Mouse (Mus musculus) layer of hippocampus, adult 9-10 months (tissue): ENCODE measurements around the gene Cfap61.

Experiments used
- DNase-seq: peaks from one replicate; pipeline ENCODE4 v3.0.0; 2022; ENCODE audit warnings: low spot score

Gene Cfap61

DNA sequence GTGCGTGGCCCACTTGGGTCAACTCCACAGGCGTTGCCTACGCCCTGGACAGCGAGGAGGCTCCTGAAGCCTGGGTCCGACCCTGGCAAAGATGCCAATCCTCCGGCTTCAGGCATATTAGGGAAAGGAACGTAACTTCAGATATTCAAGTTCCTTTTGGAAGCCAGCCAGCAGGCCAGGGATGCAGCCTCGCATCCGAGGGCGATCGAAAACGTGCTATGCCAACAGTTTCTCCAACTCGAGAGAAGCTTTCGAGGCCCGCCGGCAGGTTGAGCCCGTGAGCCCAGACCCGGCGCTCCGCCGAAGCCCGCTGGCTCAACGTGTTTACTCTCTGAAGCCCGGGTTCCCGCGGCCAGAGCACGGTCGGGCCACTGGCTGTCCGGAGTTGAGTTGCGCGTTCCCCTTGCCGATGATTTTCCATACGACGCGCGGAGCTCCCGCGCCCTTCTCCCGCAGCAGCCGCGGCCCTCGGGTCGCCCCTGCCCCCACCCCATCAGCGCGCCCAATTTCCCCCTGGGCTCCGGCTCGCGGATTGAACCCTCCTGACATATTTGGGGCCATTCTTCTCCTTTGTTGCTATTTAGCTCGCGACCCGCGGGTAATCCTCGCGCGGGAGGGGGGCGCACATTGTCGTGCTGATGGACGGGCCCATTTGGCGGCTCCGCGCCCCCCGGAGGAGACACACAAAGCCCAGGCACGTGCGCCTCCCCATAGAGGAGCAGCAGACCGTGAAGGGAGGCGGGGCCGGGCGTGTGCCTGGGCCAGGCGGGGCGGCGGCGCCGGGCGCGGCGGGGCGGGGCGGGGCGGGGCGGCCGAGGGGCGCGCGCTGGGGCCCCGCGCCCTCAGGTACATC lies 286.7 kb downstream of the Cfap61 start, which contains the start of gene Insm1:
Gene Insm1, plus strand, starts transcription at position 846 of the 853 bp plus-strand sequence.
- DNase-seq, result no peak

DNA sequence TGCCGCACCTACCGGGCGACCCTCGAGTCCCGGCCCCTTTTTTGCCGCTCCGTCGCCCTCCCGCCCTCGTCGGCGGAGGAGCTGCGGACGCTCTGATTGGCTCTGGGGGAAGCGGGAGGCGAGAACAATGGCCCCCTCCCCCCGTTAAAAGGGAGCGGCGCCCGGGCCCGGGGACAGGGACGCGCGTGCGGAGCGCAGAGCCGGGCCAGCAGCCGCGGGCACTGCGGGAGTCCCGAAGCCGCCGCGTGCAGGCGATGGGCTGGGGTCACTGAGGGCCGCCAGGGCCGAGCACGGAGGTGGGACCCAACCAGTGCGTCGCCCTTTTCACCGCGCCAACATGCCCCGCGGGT lies 287.3 kb downstream of the Cfap61 start:
- no peak for DNase-seq

DNA sequence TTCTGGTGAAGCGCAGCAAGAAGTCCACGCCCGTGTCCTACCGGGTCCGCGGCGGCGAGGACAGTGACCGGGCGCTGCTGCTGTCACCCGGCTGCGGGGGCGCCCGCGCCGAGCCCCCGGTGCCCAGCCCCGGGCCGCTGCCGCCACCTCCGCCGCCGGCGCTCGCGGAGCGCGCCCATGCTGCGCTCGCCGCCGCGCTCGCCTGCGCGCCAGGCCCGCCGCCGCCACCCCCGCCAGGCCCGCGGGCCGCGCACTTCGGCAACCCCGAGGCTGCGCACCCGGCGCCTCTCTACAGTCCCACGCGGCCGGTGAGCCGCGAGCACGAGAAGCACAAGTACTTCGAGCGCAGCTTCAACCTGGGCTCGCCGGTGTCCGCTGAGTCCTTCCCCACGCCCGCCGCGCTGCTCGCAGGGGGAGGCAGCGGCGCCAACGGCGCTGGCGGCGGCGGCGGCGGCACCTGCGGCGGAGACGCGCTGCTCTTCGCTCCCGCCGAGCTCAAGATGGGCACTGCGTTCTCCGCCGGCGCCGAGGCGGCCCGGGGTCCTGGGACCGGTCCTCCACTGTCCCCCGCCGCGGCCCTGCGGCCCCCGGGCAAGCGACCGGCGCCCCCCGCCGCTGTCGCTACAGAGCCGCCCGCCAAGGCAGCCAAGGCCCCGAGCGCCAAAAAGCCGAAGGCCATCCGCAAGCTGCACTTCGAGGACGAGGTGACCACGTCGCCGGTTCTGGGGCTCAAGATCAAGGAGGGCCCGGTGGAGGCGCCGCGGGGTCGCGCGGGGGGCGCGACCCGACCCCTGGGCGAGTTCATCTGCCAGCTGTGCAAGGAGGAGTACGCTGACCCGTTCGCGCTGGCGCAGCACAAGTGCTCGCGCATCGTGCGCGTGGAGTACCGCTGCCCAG lies 287.9 kb downstream of the Cfap61 start:
- DNase-seq, result no peak

DNA sequence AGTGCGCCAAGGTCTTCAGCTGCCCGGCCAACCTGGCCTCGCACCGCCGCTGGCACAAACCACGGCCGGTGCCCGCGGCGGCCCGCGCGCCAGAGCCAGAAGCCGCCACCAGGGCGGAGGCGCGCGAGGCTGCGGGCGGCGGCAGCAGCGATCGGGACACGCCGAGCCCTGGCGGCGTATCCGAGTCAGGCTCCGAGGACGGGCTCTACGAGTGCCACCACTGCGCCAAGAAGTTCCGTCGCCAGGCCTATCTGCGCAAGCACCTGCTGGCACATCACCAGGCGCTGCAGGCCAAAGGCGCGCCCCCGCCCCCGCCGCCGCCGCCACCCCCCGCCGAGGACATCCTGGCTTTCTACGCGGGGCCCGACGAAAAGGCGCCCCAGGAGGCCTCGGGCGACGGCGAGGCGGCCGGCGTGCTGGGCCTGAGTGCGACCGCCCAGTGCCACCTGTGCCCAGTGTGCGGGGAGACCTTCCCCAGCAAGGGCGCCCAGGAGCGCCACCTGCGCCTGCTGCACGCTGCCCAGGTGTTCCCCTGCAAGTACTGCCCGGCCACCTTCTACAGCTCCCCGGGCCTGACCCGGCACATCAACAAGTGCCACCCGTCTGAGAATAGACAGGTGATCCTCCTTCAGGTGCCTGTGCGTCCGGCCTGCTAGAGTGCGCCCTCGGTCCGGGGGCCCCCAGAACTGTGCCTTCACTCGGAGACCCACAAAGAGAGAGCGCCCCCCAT lies 288.8 kb downstream of the Cfap61 start:
- no peak for DNase-seq

DNA sequence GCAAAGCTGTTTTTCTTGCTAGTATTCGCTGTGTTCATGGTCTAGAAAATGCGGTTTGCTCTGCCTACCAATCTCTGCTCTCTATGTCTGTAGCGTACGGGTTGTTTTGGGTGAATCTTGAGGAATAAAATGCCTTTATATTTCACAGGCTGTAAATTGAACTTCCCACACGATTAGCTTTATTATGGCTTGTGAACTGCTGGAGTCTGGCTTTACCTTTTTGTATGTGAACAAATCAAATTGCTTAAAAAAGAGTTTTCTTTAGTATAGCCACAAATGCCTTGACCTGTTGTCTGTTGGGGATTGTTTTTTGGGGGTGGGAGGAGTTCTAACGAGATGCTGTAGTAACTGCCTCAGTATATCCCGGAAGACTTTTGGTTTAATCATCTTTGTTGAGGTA lies 289.6 kb downstream of the Cfap61 start:
- no peak for DNase-seq

DNA sequence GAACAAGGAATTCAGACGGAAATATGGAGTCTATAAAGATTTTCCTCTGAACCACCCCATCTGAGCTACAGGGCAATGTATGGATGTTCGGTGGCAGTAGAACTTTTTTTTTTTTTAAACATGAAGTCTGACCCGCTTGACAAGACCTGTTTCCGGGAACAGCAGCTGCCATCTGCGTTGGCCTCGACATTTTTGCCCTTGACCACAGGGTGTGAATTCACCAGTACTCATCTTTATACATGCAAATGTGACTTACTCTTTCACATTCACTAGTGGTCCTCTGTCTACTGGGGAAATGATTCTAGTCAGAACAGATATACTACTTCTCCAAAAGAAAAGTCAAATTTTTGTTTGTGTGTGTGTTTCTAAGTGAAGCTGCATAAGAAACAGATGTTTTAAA lies 291.2 kb downstream of the Cfap61 start:
- DNase-seq, result no peak

DNA sequence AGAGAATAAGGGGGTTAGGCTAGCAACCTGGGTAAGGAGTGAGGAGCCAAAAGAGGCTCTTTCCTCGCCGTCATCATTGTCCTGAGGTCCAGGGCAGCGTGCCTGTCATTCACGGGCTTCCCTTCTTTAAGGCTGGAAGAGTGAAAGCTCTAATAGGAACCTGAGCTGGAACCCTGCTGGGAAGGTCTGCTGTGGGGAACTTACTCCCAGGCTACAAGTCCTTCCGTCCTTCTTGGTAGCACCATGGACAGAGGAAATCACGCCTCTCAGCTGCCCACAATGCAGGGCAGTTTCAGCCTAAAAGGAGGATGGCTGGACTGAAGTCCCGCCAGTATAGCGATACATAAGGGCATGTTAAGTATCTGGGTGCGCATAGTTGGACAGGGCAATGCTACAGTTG lies 291.9 kb downstream of the Cfap61 start:
- no peak for DNase-seq

DNA sequence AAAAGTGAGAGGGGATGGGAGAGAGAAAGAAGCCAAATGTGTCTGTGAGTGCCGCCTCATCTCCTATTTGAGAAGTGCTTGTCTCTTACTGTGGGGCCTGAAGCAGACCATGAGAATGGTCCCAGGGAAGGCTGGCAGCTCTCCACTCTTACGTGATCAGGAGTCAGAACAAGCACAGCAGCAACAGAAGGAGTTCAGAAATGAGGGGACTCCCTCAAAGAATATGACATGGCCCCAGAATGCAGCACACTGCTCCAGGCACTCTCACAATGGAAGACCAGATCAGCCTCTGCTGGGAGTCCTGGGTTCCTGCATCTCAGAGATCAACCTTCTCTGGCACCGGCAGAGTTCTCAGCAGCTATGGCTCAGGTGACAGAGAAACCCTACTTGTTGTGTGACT lies 293.1 kb downstream of the Cfap61 start:
- no peak for DNase-seq

DNA sequence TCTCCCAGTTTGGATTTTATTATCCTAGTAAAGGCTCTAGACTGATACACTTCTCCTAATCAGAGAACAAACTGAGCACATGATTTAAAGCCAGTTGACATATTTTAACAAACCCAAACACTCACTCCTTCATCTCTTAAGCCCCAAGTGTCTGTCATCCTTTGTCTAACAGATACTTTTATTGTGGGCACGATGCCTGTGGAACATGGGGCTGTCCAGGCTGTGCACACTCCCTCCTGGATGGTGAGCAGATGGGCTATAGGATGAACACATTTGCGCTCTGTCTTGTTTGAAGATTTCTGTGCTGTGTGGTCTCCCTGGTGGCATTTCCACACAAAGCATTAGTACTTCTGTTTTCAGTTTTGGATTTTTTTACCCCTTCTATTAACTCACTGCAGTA lies 293.9 kb downstream of the Cfap61 start:
- no peak for DNase-seq

DNA sequence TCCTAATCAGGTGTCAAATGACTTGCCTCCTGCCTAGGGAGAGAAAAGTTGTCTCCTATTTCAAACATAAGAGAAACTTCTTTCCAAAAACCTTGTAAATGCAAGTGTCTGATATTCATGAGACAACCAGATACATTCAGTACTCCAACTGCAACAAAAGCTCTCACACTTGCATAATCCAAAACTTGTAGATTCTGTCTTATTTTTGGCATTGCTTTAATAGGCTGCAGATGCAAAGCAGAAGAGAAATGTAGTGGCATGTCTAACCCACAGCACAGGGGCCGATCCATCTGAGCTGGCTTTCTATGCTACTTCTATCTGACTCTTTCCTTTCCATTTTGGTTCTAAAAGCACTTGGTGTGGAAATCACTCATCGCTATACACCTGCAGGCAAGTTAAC lies 296.9 kb downstream of the Cfap61 start:
- DNase-seq, result no peak

DNA sequence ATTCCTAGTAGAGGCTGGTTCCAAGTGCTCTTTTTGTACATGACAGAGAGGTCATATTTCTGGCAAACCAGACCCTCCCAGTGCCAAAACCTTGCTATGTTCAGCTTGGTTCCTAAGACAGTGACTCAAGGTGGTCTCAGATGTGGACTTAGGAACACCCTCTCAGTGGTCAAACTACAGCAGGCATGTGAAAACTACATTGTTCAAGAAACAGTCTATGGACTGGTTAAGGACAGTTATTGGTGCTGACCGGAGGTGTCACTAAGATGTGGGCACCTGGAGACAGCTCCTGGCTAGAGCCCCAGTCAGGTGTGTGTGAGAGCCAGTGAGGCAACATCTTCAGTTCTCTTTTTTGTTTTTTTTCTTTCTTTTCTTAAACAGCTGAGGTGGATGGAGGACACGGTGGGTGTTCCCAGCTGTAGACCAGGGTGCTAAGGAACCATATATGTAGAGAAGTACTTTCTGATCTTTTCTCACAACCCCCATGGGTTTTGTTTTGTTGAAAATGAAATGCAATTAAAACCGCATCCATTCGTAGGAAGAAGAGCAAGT lies 304.7 kb downstream of the Cfap61 start:
- no peak for DNase-seq

DNA sequence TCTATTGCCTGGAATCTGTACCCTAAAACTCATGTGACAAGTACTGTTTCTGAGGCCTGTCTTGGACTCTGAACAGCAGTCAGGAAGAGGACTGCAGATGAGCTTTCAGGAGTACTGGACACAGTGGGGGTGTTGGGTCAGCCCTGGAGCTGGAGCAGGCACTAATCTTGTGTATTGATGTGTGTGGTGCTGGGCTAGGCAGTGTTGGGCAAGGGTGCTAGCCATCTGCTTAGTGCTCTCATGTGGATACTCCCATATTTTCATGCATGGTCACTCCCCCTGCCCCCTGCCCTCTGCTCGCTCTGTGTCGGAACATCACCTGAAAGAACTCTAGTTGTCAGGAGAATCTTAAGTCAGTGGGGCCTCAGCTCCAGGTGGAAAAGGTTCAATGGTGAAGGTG lies 309.5 kb downstream of the Cfap61 start:
- DNase-seq, result no peak

DNA sequence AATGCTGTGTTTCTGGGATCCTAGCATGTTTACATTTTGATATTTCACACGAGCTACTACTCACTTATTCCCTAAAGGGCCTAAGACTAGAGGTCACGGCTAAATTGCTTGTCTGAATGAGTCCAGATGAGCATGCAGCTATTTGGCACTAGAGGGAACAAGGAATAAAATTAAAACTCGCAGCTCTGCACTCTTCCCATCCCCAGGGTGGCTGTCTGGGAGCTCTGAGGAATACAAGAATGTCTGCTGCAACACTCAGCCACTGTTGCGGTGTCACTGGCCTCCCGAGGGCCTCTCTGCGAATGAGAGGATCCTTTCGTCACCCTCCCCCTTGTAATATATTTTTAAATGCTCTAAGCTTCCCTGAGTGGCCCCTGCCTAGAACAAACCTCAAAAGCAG lies 310.8 kb downstream of the Cfap61 start:
- DNase-seq, result no peak

DNA sequence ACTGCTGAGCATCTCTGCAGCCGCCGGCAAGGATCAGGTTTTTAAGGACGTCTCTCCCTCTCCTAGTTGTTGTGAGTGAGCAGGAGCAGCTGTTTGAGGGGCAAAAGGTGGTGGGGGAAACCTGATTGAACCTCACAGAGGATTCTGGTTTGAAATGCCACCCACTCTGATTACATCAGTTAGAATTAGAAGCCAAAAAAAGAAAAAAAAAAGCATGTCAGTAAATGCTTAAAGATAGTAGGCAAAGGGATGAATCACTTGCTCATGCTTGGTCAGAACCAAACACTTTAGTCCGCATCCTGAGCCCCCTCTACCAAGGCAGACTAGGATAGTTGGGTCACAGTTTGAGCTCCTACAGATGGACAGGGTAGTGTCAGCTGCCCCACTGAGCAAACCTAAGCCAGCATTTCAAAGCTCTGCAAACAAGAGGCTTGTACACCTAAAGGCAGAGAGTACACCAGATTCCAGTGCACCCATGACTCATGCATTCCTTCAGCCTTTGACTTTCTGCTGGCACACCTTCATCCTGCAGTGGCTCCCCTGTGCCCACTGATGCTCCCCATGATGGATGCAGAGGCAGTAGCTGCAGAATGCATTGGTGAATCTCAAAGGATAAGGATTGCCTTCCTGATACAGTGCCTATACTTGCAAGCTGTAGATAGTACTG lies 312.0 kb downstream of the Cfap61 start:
- no peak for DNase-seq

DNA sequence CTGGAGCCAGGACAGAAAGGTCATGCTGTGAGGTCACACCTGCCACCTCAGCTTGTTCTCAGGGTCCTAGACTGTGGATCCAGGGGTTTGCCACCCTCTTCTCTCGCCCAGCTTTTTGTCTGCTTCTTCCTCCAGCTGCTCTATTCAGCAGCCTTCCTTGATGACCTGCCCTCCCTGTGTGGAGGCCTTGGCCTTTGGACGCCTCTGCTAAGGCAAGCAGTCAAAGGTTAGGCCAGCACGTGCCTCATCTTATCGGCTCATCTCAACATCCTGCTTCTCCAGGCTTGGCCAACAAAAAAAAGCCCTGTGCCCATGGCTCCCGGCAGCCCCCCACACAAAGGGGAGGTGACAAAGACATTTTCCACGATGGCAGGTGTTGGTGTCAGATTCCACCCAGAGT lies 313.0 kb downstream of the Cfap61 start:
- no peak for DNase-seq

DNA sequence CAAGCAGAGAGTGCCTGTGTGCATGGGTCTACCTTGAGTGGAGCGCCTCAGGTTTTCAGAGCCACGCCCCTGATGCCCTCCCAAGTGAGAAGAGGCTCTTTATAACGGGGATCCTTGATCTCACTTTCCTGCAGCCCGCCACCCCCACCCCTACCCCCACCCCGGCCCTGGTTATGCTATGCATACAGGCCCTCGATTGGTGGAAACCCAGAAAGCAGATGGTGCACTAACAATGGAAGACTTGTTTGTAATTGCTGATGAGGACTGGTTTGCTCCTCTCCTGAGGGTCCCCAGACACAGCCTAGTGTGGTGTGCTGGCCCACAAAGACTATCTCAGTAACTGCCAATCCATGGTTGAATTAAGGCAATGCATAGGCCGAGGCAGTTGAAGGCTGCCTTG lies 314.4 kb downstream of the Cfap61 start:
- no peak for DNase-seq

DNA sequence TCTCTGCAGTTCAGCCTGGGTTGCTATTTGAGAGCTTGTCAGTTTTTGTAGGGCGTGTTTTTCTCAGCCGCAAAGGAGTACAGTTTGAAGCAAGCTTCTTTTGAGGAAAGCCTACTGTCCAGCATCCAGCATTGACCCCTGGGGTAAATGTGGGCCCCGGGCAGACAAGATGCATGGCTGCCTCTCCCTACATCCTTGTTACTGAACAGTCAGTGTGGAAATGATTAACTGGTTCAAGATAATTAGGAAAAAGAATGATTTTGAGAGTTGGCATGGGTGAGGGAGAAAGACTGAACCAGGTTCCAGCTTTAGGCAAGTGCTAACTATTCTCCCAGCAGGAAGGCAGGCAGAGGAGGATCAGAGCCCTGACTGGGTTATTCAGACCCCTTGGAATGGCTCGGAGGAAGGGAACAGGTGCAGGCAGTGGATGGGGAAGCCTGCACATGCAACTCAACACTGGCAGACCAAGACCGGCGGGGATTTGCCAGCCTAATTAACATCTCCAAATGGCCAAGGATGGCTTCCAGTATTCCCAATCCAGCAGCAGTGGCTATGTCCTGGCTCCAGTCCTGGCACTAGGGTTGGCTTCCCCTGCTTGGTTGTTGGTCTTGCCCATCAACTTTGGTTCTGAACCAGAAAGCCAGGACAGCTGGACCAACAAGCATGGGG lies 315.8 kb downstream of the Cfap61 start:
- no peak for DNase-seq

DNA sequence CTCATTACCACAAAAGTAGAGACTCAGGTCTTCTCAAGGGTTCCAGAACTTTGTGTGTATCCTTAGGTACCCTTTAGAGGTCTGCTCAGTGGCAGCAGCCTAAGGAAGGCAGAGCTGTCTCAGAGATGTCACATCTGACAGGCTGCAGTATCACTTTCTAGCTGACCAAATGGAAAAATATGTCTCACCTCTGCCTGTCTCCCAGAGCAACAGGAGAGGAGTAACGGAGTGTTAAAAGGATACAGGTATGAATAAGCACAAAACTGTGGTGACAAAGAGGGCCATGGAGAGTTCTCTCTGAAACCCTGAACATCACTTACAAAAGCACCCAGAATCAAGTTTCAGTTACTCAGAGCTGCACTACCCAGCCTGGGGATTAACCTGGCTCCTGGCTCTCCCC lies 319.8 kb downstream of the Cfap61 start:
- DNase-seq, result no peak

DNA sequence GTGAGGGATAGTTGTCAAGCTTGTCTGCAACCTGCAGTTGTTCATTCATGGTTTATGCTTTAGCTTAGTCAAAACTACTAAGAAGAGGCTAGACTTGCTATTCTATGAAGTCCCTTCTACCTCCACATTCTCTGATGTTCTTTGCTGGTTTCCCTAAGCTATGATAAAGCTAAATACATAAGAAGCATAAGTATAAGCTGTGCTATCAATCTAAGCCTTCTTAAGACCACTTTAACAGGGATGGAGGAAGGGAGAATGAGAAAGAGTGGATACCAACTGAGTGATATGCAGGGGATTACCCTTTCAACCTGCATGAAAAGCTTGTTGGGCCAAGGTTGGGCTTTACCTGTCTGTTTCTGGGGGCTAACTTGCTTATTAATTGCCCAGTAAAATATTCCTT lies 321.1 kb downstream of the Cfap61 start:
- DNase-seq, result no peak

DNA sequence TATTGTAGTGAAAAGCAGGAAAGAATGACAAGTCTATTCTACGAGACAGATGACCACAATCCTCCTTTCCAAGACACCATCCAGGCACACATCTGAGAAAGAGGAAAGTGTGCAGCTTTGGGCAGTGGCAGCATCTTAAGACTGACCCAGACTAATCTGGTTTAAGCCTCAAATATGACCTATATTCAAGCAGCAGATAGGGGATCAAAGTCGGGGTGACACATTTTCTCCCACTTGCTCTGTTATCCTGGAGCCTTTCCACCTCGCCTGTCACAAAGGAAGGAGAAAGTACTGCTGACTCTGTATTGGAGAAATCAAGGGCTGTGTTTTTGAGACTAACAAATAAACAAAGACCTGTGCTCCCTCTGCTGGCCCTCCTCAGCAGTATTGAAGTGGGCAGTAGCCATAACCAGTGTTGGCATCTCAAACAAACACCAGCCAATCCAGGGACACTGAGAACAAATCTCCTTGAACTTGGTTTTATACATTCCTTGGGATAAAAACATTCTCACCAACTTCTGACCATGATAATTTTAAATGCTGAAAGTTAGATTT lies 321.8 kb downstream of the Cfap61 start:
- no peak for DNase-seq

DNA sequence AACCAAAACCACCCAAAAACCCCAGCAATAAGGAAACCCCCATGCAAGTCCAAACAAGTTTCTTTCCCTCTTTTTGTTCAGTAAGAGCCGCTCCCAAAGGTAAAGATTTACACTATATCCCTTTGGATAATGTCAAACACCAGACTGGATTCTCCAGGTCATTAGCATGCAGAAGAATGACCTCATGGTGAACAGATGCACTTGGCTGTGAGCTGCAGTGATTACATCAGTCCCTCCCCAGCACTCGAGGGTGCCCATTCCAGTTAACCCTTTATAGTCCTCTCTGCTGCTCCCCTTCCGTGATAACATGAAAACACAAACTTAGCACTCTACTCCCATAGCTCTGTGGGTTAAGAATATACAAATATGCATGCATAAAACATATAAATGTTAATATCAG lies 322.5 kb downstream of the Cfap61 start:
- no peak for DNase-seq
